Mouse (Mus musculus): Measurements from ENCODE around the gene Baz2a. TPM values are rescaled to one million over a fixed set of nuclear protein-coding genes. Genes with fewer than 3 reads are reported as not detected.
A peak's percentile ranks its signal among the peaks of the same experiment; 100 is the strongest.
"Not testable (repeated sequence)": the region's sequence is repeated elsewhere in the genome, so short reads cannot be mapped to it uniquely, and the experiment has no call there.

The Baz2a gene
- total RNA-seq, 2 experiments from 2014 or later: 42.8 to 45.5 TPM

DNA sequence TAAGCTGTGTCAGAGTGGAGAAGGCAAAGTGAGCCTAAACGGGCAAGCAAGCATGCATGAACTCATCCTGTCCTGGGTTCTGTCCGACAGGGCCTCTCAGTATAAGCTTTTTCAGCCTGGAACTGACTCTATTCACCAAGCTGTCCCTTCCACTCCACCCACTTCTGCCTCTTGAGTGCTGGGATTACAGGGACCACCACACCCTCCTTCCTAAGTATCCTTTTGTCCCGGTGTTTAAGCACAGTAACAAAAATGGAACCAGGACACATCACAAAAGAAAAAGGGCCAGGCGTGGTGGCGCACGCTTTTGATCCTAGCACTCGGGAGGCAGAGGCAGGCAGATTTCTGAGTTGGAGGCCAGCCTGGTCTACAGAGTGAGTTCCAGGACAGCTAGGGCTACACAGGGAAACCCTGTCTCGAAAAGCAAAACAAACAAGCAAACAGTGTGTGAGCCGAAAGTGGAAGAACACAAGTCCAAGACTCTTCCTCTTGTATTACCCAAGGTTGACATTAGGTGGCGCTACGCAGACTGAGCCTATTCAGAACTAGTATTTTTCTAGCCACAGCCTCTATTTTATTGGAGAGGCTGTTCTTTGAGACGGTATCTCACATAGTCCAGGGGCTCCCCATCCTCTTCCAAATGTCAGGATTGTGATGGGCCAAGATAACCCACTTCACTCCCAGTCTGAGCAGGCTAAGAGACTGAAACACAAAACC is 49.0 kb downstream of the Baz2a start:
- peak in 1 of 2 experiments; percentile 69 for DNase-seq (ENCODE audit: low spot score in 2 of 2)
- H3K27ac ChIP-seq: no peak overlapping the region
- TF ChIP-seq CTCF (conservative IDR thresholded peaks at IDR 0.05): peak; percentile 85
- no peak overlapping the region for H3K4me3 ChIP-seq

DNA sequence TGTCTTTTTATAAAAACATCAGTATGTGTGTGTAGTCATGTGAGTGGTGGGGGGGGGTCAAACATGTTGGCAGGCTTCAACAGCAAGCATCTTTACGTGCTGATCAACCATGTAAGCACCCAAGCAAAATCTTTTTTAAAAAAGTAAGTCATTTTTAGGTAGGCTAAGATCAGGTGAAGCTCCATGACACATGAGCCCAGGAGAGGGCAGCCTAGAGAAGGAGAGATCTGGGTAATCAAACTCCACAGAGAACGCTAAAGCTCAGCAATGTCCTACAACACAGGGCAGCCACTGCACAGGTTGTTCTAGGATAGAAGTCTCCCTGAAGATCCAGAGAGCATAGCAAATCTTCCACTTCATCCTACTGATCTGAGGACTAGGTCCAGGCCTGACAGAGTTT is 50.8 kb downstream of the Baz2a start:
- H3K27ac ChIP-seq: no peak overlapping the region
- TF ChIP-seq CTCF (conservative IDR thresholded peaks at IDR 0.05): peak; percentile 65
- no peak overlapping the region for H3K4me3 ChIP-seq
- DNase-seq (ENCODE audit: low spot score in 2 of 2): no peak

DNA sequence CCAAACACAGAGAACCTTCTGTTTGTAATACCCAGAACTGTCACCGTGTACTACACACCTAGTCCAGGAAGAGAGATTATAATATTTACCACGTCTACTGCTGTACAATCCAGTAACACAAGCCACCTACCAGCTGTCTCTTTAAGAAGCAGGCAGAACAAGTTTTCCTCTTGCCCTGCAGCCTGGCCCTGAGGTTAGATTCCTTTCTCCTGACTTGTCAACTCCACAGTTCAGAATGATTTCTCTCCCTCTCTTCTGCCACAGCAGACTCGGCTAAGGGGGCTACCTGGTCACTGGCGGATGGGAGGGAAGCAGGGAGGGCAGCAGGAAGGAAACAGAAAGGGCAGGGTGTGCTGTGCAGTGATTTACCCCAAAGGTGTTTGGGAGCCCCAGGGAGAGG is 52.3 kb downstream of the Baz2a start:
- Histone ChIP-seq H3K27ac (no peak overlapping the region), H3K4me3 (no peak overlapping the region)
- TF ChIP-seq CTCF (conservative IDR thresholded peaks at IDR 0.05): no peak
- no peak for DNase-seq (ENCODE audit: low spot score in 2 of 2)

GRCm38 (mm10) chr10:128144961-128145360 is 53.6 kb downstream of the Baz2a start:
- no peak for DNase-seq (ENCODE audit: low spot score in 2 of 2)
- Histone ChIP-seq H3K4me3 (no peak overlapping the region), H3K27ac (no peak overlapping the region)
- TF ChIP-seq CTCF (conservative IDR thresholded peaks at IDR 0.05): no peak

- no peak for TF ChIP-seq CTCF (conservative IDR thresholded peaks at IDR 0.05)
- Histone ChIP-seq H3K4me3 (no peak overlapping the region), H3K27ac (peak overlapping the region; percentile 19; the same call in 1 of the 2 replicates)
- DNase-seq (ENCODE audit: low spot score in 2 of 2): no peak
Measured at GRCm38 (mm10) chr10:128148789-128149365, 57.5 kb downstream of the Baz2a start.

- peak; percentile 69 for TF ChIP-seq CTCF (conservative IDR thresholded peaks at IDR 0.05)
- Histone ChIP-seq H3K27ac (peak overlapping the region; percentile 19; the same call in 1 of the 2 replicates), H3K4me3 (no peak overlapping the region)
- DNase-seq (ENCODE audit: low spot score in 2 of 2): no peak
Measured at GRCm38 (mm10) chr10:128149592-128149991, 58.2 kb downstream of the Baz2a start.

DNA sequence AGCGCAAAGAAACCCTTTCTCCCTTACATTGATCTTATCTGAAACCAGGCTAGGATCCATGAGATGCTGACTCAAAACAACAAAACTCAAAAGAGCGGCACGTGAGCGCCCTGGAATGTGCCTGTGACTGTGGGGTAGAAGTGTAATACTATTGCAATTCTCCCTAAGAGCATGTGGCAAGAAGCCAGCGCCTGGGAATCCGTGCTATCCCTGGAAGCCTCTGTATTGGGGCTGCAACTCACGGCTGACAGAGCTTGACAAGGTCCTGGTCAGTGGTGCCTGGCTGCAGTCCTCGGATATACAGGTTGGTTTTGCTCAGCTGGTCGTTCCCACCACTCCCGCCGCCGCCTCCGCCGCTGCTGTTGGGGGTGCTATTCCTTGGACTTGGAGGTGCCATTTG is 59.6 kb downstream of the Baz2a start:
- no peak for DNase-seq (ENCODE audit: low spot score in 2 of 2)
- Histone ChIP-seq H3K27ac (no peak overlapping the region), H3K4me3 (no peak overlapping the region)
- no peak for TF ChIP-seq CTCF (conservative IDR thresholded peaks at IDR 0.05)

GRCm38 (mm10) chr10:128153978-128154377 is 62.6 kb downstream of the Baz2a start:
- TF ChIP-seq CTCF (conservative IDR thresholded peaks at IDR 0.05): no peak
- H3K27ac ChIP-seq: no peak overlapping the region
- H3K4me3 ChIP-seq: no peak overlapping the region
- no peak for DNase-seq (ENCODE audit: low spot score in 2 of 2)

GRCm38 (mm10) chr10:128165726-128166125 is 74.3 kb downstream of the Baz2a start:
- not testable (repeated sequence) for H3K4me3 ChIP-seq; DNase-seq (ENCODE audit: low spot score in 2 of 2); H3K27ac ChIP-seq

GRCm38 (mm10) chr10:128167091-128167490 is 75.7 kb downstream of the Baz2a start:
- Histone ChIP-seq H3K4me3 (no peak overlapping the region), H3K27ac (no peak overlapping the region)
- no peak for TF ChIP-seq CTCF (conservative IDR thresholded peaks at IDR 0.05)
- no peak for DNase-seq (ENCODE audit: low spot score in 2 of 2)

GRCm38 (mm10) chr10:128171348-128171747 is 80.0 kb downstream of the Baz2a start:
- not testable (repeated sequence) for H3K27ac ChIP-seq; DNase-seq (ENCODE audit: low spot score in 2 of 2); H3K4me3 ChIP-seq

GRCm38 (mm10) chr10:128175302-128175701 is 83.9 kb downstream of the Baz2a start:
- 0 out of 2 replicates have a peak overlapping the region, but pooled peaks have one; percentile 72 for H3K27ac ChIP-seq

DNA sequence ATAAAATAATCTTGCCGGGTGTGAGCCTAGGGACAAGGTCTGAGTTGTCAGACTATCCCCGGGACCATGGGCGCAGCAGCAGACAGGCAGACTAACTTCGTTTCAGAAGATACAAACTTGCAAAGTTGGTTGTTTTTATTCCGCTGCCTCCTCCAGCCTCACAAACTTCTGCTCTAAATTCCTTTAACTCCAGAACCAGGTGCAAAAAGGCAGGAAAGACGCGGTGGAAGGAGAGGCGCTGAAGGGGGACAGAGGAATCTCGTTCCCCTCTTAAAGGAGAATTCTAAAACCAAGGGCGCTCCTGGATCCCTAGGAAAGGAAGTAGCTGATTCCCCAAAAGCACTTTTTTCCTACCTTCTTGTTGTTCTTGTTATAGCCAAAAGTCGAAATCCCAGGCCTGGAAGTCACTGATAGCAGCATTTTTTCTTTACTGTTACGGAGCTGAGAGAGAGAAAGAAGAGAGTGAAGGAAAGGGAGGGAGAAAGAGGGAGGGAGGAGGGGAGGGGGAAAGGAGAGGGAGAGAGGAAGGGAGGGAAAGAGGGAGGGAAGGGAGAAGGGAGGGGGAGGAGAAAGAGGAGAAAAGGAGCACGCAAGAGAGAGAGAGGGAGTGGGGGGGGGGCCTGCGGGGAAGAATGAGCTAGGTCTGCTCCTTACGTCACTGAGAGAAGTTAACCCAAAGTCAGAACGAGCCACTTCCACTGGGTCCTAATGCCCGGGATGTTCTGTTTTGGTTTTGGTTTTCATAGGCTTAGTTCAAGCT is 84.8 kb downstream of the Baz2a start:
- no peak for TF ChIP-seq CTCF (conservative IDR thresholded peaks at IDR 0.05)

More at GRCm38 (mm10) chr10:128175302-128175701, 83.9 kb downstream of the Baz2a start:
- no peak for DNase-seq (ENCODE audit: low spot score in 2 of 2)
- TF ChIP-seq CTCF (conservative IDR thresholded peaks at IDR 0.05): no peak
- H3K4me3 ChIP-seq: peak overlapping the region; percentile 67

More for the DNA sequence above, 84.8 kb downstream of the Baz2a start:
- Histone ChIP-seq H3K4me3 (peak overlapping the region; percentile 67), H3K27ac (peak overlapping the region; percentile 72)
- peak; percentile 53 to 61 for DNase-seq (ENCODE audit: low spot score in 2 of 2)

Data from layer of hippocampus, adult 2 months (tissue).